Mouse (Mus musculus) lung, embryonic 16.5 days (tissue): Measurements from ENCODE around the gene S100a16. TPM values are rescaled to one million over a fixed set of nuclear protein-coding genes. Genes with fewer than 3 reads are reported as not detected.
A peak's percentile ranks its signal among the peaks of the same experiment; 100 is the strongest.

Experiments
- ATAC-seq: fragments of 200-750 bp; cut with Nextera tagmentation; 2 replicates; pipeline ENCODE4 v1.8.0; 2017; ENCODE audit warnings: low read depth, mild to moderate bottlenecking, moderate library complexity
- H3K27ac ChIP-seq: fragments of 300-500 bp; sonication (generic); 2 replicates; pipeline ENCODE4 v1.5.1; 2014; ENCODE audit warnings: mild to moderate bottlenecking, control low read depth, low read length
- H3K27me3 ChIP-seq: fragments of 300-500 bp; sonication (generic); 2 replicates; pipeline ENCODE4 v1.6.1; 2014; ENCODE audit warnings: low read depth, low read length, mixed read lengths; ENCODE audit not compliant: control insufficient read depth, insufficient read depth
- H3K36me3 ChIP-seq: fragments of 300-500 bp; sonication (generic); 2 replicates; pipeline ENCODE4 v1.6.1; 2014; ENCODE audit warnings: low read length; ENCODE audit not compliant: control insufficient read depth, insufficient read depth
- H3K4me1 ChIP-seq: fragments of 300-500 bp; sonication (generic); replicated peaks from 2 replicates; pipeline ENCODE4 v1.6.1; 2014; ENCODE audit warnings: low read length, mixed read lengths; ENCODE audit not compliant: control insufficient read depth, insufficient read depth
- H3K4me2 ChIP-seq: fragments of 300-500 bp; sonication (generic); 2 replicates; pipeline ENCODE4 v1.6.1; 2014; ENCODE audit warnings: low read depth, low read length, control low read depth
- H3K4me3 ChIP-seq: fragments of 300-500 bp; sonication (generic); 2 replicates; pipeline ENCODE4 v1.5.1; 2014; ENCODE audit warnings: mild to moderate bottlenecking, low read length, control low read depth
- H3K9ac ChIP-seq: fragments of 300-500 bp; sonication (generic); 2 replicates; pipeline ENCODE4 v1.6.1; 2014; ENCODE audit warnings: low read length, control low read depth
- H3K9me3 ChIP-seq: fragments of 300-500 bp; sonication (generic); 2 replicates; pipeline ENCODE4 v1.6.1; 2016; ENCODE audit warnings: low read length; ENCODE audit not compliant: control insufficient read depth
- WGBS: fragments of 180-500 bp; shearing (Covaris S2); extraction: QIAGEN DNeasy Blood & Tissue Kit; methylation state at CpG from one replicate; pipeline ENCODE4 v1.1.7; 2014; 5-methylcytosine and 5-hydroxymethylcytosine counted together
- polyA plus RNA-seq: library from polyadenylated mRNA; unstranded; fragments of >200 nt; fragmentation: Nextera tagmentation; extraction: Ambion mirVana; gene quantifications from 2 replicates; pipeline ENCODE4 v1.2.1, GENCODE M21; 2015

S100a16 gene
- polyA plus RNA-seq, 1 experiment from 2014 or later, result 241 TPM

DNA sequence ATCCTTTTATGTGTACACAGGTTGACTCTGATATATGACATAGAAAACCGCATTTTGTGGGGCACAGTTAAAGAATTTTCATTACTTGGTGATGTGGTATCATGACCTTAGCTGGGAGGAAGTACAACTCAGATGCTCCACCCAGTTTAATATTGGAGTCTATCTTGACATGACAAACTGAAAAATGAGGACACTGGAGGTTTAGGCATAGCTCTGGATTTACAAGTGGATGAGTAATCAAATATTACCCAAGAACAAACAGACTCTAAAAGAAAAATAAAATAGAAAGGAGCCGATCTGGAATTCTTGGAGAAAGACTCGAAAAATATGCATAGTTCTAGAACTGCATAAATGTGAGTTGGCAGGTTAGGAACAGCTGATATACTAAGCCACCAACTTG, 38.3 kb downstream of the S100a16 start:
- H3K27ac ChIP-seq, result no peak overlapping the region
- no peak overlapping the region for H3K9ac ChIP-seq
- no peak overlapping the region for H3K4me2 ChIP-seq
- no peaks in the 10 kb centered on the region for H3K36me3 ChIP-seq
- H3K9me3 ChIP-seq, result no peaks in the 10 kb centered on the region
- no peaks in the 10 kb centered on the region for H3K27me3 ChIP-seq
- WGBS, result 53% methylated on average over 3 of the region's 3 CpGs
- no peaks in the 10 kb centered on the region for H3K4me1 ChIP-seq
- ATAC-seq, result no peak
- no peak overlapping the region for H3K4me3 ChIP-seq

DNA sequence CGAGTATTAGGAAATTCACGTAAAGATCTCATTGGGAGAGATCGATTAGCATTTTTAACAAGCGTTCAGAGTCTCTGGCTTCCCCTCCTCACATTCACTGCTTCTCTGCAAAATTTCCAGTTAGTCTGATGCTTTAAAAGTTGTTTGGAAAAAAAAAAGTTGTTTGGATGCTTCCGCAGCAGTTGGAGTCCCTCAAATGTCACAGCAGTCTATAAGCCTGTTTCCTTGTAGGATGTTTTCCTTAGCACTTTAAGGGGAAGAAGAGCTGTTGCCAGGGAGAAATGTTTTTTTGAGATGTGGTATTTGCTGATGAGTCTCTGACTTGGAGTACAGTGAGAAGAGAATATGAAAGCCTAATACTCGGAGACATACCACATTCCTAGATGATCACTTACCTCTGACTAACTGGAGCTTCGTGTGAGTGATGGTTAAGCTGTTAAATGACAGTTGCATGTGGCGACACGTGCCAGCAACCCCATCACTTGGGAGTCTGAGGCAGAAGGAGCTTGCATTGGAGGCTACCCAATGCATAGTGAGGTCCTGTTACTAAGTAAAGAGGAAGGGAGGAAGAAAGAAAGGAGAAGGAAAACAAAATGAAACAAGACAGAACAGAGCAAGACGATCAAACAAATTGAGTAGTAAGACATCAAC, 39.4 kb downstream of the S100a16 start:
- Histone ChIP-seq H3K9ac (no peak overlapping the region), H3K4me1 (no peaks in the 10 kb centered on the region), H3K9me3 (no peaks in the 10 kb centered on the region), H3K27me3 (no peaks in the 10 kb centered on the region), H3K4me3 (no peak overlapping the region), H3K27ac (no peak overlapping the region), H3K36me3 (no peaks in the 10 kb centered on the region), H3K4me2 (no peak overlapping the region)
- 62% methylated on average over 10 of the region's 10 CpGs for WGBS
- peak; percentile 23; the same call in 1 of the 2 replicates for ATAC-seq

DNA sequence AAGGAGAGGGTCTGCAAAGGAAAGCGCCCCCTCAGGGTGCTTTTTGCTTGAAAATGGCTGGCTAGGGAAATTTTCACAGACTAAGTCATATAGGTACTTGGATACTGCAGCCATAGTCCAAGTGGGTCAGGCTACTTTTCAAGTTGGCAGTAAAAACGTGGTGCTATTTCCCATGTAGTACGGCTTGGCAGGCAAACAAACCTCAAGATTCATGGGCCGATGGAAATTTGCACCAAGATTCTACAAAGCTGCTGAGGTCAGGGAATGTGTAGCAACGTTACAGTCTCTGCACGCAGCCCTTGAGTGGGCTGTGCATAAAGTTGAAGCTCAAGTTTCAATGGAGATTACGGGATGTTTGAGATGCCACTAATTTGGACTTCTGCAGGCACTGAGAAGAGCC, 42.4 kb downstream of the S100a16 start:
- H3K36me3 ChIP-seq, result no peaks in the 10 kb centered on the region
- no peak overlapping the region for H3K27ac ChIP-seq
- ATAC-seq, result no peak
- H3K9me3 ChIP-seq, result no peaks in the 10 kb centered on the region
- no peaks in the 10 kb centered on the region; the same call in 1 of the 2 replicates for H3K4me1 ChIP-seq
- H3K4me3 ChIP-seq, result no peak overlapping the region
- no peaks in the 10 kb centered on the region for H3K27me3 ChIP-seq
- H3K4me2 ChIP-seq, result no peak overlapping the region
- H3K9ac ChIP-seq, result no peak overlapping the region
- 38% methylated on average over 7 of the region's 7 CpGs for WGBS

DNA sequence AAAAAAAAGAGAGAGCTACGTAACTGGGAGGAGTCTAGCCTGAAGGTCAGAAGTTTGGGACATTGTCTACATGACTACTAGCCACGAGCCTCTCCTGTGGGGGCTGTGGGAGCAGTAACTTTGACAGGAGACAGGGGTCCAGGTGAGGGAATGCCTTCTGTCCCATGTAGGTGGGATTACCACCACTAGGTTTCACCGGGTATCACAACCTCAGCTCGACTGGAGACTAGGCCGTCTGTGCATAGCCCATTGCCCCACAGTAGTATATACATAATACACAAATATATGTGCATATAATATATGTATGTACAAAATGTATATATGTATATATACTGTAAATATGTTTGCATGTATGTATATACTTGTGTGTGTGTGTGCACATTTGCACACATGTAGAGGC, 44.1 kb downstream of the S100a16 start:
- no peak overlapping the region for H3K4me2 ChIP-seq
- no peak overlapping the region for H3K4me3 ChIP-seq
- no peak for ATAC-seq
- 93% methylated on average over 5 of the region's 5 CpGs for WGBS
- H3K27ac ChIP-seq, result no peak overlapping the region
- H3K4me1 ChIP-seq, result no peaks in the 10 kb centered on the region; the same call in 1 of the 2 replicates
- no peaks in the 10 kb centered on the region for H3K27me3 ChIP-seq
- no peaks in the 10 kb centered on the region for H3K9me3 ChIP-seq
- H3K36me3 ChIP-seq, result no peaks in the 10 kb centered on the region
- H3K9ac ChIP-seq, result no peak overlapping the region

DNA sequence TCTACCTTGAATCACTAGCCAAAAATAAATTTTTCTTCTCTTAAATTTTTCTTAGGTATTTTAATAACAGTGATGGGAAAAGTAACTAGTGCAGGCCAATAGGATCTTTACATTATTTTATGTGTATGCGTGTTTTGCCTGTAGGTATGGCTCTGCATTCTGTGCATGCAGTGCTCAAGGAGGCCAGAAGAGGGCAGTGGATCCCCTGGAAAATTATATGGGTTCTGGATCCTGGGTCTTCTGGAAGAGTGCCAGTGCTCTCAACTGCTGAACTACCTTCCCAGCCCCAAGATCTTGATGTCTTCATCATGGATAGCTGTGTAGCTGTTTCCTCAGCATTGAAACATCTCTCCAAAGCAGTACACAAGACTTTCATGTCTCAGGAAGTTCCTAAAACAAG, 45.1 kb downstream of the S100a16 start:
- H3K4me2 ChIP-seq, result no peak overlapping the region
- peaks cover 2% of the 10 kb centered on the region; the same call in 1 of the 2 replicates for H3K4me1 ChIP-seq
- no peak overlapping the region for H3K9ac ChIP-seq
- no peak overlapping the region for H3K4me3 ChIP-seq
- 88% methylated on average over 1 of the region's 1 CpGs for WGBS
- no peak overlapping the region for H3K27ac ChIP-seq
- no peaks in the 10 kb centered on the region for H3K36me3 ChIP-seq
- no peak for ATAC-seq
- no peaks in the 10 kb centered on the region for H3K9me3 ChIP-seq
- no peaks in the 10 kb centered on the region for H3K27me3 ChIP-seq

DNA sequence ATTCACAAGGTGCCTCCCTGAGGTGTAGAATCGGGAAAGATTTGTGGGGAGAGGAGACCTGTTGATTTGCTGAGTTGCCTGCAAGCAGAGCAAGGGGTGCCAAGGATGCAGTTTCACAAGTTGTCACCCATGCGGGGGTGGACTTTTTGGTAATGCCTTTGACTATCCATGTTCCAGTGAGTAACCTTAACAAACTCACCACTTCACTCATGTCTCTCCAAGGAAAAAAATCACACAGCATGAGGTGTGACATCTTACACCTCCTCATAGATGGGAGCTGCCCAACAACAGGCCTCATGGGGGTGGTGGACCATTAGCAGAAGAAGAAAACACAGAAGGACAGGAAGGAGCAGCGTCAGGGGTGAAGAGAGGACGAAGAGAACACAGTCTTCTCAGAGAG, 45.5 kb downstream of the S100a16 start:
- Histone ChIP-seq H3K4me3 (no peak overlapping the region), H3K27me3 (no peaks in the 10 kb centered on the region), H3K4me2 (no peak overlapping the region), H3K27ac (no peak overlapping the region), H3K9me3 (no peaks in the 10 kb centered on the region), H3K36me3 (no peaks in the 10 kb centered on the region), H3K4me1 (peaks cover 5% of the 10 kb centered on the region; the same call in 1 of the 2 replicates), H3K9ac (no peak overlapping the region)
- 82% methylated on average over 4 of the region's 4 CpGs for WGBS
- no peak for ATAC-seq

DNA sequence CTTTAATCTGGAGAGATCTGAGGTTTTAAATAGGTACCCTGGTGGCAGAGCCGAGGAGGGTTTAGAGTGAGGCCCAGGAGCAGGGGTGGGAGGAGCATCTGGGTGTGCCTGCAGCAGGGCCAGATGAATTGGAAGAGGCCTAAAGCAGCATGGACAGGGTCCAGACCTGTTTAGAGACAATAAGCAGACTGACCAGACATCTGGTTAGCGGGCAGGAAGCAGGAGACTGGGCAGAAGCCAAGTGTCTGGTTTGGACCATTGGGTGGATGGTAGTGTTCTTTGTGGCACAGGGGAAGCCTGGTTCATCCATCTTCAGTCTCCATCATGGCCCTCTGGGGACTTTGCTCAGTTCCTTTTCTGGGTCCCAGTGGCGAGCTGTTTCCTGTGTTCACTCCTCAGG, 46.8 kb downstream of the S100a16 start:
- WGBS, result 33% methylated on average over 3 of the region's 3 CpGs

DNA sequence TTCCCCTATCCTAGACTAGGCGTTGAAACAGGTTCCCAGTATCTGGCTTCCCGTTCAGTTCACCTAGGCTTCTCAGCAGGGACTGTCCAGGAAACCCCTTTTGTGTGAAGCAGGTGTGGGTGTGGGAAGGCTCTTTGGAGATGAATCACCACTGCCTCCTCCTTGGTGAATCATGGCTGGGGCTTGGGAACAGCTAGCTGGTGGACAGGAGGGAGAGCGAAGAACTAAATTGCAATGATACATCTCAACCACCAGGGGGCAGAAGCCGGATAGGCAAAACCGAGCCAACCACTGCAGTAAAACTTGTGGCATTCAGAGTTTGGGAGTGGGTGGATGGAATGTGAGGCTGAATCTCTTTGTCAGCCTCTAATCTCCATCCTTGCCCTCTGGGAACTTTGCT, 48.5 kb downstream of the S100a16 start:
- no peak overlapping the region for H3K4me2 ChIP-seq
- peaks cover 5% of the 10 kb centered on the region; the same call in 1 of the 2 replicates for H3K4me1 ChIP-seq
- H3K9me3 ChIP-seq, result no peaks in the 10 kb centered on the region
- H3K36me3 ChIP-seq, result no peaks in the 10 kb centered on the region
- 30% methylated on average over 5 of the region's 5 CpGs for WGBS
- H3K27me3 ChIP-seq, result no peaks in the 10 kb centered on the region
- ATAC-seq, result peak; percentile 29; the same call in 1 of the 2 replicates
- no peak overlapping the region for H3K9ac ChIP-seq
- H3K4me3 ChIP-seq, result no peak overlapping the region
- H3K27ac ChIP-seq, result no peak overlapping the region; the same call in 1 of the 2 replicates

More for the DNA sequence above, 46.8 kb downstream of the S100a16 start:
- H3K4me2 ChIP-seq, result no peak overlapping the region
- peaks cover 5% of the 10 kb centered on the region; the same call in 1 of the 2 replicates for H3K4me1 ChIP-seq
- ATAC-seq, result no peak
- H3K4me3 ChIP-seq, result no peak overlapping the region
- no peaks in the 10 kb centered on the region for H3K9me3 ChIP-seq
- no peaks in the 10 kb centered on the region for H3K27me3 ChIP-seq
- no peak overlapping the region for H3K9ac ChIP-seq
- no peak overlapping the region for H3K27ac ChIP-seq
- H3K36me3 ChIP-seq, result no peaks in the 10 kb centered on the region

DNA sequence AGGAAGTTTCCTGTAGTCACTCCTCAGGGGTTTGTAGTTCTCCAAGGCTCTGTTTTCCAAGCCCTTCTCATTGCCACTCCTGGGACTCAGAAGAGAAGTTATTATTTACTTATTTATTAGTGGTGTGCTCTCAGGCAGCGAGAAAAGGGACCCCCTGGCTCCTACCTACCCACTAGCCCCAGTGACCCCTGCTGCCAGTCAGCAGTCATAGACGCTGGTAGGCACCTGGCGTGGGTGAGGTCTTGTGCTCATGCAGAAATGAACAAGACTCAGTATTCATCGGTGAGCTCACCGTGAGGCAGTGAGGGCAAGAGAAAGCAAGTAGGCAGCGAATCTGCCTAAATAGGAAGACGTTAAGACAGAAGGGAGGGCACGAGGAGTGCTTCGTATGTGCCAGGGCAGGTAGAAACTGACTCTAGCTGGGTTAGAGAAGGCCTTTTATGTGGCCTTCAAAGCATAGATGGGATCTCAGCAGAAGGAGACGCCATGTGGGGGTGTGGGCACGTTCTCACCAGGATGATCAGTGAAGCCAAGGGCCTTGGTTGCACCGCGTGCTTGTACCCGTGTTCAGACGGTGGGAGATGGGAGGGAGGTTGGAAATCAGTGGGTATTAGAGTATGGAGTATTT, 49.1 kb downstream of the S100a16 start:
- Histone ChIP-seq H3K27ac (peak overlapping the region; percentile 81), H3K4me1 (peaks cover 5% of the 10 kb centered on the region; the same call in 1 of the 2 replicates), H3K4me2 (no peak overlapping the region), H3K36me3 (no peaks in the 10 kb centered on the region), H3K9ac (no peak overlapping the region), H3K9me3 (no peaks in the 10 kb centered on the region), H3K27me3 (no peaks in the 10 kb centered on the region), H3K4me3 (no peak overlapping the region)
- no peak; the same call in 1 of the 2 replicates for ATAC-seq
- 79% methylated on average over 15 of the region's 15 CpGs for WGBS
